Mouse (Mus musculus) c-Kit-negative CD71-positive TER-119-positive erythroid progenitor cells, embryonic 14.5 days (primary cell): ENCODE measurements around the gene Ninj1.

Source experiments
- DNase-seq: peaks from one replicate; pipeline ENCODE4 v3.0.0-alpha.2; 2013; ENCODE audit warnings: low read depth, low spot score

Ninj1 gene

DNA sequence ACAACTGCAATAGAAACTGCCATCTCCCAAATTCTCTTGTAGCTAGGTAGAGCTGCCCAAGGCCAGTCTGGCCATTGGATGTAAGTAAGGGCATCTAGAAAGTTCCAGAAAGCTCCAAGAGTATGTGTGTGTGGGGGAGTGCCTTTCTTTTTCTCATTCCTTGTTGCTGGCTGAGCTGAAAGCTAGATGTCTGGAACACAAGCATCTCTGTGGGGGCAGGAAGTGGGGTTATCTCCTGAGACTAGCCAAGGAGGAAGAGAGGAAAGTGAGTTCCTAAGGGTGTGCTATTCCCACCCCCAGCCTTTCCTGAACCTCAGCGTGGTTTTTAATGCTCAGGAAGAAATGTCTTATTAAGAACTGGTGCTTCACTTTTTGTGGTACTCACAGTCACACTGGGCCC, 15.6 kb upstream of the Ninj1 start:
- DNase-seq: no peak

DNA sequence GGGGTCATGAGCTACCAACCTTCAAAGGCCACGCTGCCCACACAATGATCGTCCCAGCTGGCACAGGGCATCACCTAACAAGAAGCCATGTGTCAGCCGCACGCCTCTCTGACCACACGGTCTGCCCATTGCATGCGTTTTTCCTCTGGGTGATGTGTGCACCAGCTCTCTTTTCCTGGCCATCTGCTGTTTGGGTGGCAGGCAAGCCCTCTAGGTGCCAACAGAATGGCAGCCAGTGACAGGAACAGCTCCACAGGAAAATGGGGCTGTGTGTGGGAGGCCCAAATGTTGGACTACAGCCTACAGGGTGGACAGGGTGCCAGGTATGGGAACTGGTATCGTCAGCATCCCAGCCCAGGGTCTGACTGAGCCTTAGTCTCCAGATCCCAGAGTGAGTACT, 14.9 kb upstream of the Ninj1 start:
- no peak for DNase-seq

DNA sequence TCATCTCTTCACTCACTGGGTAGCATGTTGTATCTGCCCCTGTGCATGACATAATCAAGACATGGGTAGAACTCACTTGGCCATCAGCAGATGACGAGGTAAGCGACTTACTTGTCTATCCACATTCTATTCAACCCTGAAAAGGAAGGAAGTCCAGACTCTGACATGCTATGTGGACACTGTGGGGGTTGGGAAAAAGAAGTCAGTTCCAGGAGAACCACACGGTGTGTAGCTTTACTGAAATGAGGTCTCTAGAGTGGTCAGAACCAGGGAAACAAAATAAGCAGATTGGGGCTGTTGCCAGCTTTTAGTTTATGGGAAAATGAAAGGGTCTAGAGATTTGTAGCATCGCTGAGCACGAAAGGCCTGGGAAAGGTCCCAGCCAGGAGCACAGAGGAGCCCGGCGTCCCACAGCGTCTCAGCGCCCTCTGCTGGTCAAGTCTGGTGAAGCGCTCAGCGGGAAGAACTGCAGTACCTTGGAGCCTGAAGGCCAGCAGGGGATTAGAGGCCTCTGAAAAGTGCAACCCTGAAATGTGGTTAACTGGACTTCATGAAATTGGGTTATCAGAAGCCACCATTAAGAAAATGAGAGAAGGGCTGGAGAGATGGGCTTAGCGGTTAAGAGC, 14.2 kb upstream of the Ninj1 start:
- DNase-seq: peak; percentile 12

DNA sequence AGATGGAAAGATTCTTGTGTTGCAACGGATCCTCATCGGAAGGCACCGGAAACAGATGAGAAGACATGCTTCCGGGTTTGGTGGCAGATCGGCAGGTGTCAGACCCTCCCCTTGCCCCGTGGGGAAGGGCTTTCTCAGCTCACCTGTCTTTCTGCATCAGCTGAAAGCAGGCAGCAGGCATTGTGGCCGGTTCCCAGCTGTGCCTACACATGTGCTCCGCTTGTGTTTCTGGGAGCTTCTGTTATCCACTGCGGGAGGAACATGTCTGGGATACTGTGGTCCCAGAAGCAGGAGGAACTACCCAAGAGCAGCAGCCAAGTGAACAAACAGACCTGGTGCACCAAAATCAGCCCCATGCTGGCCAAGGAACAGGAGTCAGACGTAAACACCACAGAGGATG, 11.8 kb upstream of the Ninj1 start:
- DNase-seq: no peak

DNA sequence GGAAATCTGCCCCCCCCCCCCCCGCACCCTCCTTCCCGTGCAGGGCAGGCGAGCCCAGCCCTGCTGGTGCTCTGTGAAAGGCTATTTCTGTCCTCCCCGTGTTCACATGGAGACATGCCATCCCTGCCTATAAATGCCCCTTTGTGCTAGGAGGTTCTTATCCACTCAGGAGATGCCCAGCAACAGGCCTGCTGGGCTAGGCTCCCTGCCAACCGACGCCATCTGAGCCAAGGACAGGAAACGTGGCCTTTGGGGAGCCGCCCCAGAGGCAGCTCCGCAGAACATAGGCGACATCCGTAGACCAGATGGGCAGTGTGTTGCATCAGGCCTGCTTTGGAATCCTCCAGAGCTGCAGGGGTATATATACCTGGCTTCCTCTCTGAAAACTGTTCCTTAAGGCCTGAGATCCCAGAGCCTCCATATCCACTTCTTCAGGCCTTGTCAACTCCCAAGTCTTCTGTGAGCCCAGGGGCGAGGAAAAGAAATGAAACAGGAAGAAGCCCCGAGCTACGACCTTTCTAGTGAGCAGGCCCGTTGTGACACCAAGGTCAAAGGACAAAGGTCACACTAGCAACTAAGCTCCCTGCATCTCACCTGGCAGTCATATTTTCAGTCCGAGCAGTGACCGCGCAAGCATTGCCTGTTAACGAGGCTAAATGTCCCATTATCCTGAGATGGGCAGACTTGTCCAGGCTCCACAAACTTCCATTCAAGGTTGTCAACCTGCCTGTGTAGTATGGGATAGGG, 8.3 kb upstream of the Ninj1 start:
- no peak for DNase-seq

DNA sequence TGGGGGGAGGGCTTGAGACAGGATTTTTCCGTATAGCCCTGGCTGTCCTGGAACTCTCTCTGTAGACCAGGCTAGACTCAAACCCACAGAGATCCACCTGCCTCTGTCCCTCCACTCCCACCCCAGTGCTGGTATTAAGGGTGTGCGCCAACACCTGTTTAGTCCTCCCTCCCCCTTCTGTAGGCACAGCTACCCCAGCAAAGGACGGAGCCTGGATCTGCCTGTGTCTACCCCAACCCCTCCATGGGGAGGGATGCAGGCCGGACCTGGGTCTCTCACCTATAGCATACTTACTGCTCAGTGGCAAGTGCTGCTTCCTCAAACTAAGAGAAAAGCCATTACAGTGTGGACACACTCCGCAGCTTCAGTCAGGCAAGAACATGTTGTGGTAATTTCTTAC, 7.0 kb upstream of the Ninj1 start:
- DNase-seq: no peak

DNA sequence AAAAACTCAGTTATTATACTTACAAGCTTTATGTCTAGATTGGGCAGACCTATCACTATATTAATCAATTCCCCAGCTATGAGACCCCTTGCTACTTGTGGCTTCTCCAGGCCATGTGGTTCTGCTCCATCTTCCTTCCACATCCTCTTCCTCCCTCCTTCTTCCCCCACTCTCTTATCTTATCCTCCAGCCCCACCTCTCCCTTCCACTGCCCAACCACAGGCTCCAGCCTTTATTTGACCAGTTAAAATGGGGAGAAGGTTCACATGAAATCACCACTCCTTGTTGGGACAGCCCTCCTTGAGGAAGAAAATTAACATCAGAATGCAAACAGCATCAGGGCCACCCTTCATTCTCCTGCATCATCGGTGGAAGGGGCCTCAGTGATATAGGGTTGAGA, 6.6 kb upstream of the Ninj1 start:
- DNase-seq: no peak

DNA sequence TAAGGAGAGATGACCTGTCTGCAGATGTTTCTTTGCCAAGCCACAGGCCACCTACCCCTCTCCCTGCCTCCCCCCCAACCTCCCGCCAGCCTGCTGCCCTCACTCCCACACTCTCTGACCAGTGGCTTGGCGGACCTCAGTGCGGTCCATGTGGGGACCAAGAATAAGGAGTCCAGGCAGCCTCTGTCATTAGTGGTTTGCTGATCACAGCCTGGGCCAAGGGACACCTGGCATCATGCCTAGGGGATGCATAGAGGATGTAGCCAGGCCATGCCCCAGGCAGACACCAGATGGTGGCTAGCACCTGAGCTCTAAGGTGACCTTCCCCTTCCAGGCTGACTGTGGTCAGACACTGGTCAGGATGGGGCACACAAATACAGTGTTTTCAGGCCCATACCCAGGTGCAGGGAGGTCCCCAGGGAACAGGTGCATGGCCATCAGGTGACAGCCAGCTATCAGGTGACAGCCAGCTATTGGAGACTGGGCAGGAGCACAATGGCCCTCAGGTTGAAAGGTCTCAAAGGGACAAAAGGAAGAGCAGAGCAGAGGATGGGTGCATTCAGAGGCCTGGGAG, 5.8 kb upstream of the Ninj1 start:
- no peak for DNase-seq

DNA sequence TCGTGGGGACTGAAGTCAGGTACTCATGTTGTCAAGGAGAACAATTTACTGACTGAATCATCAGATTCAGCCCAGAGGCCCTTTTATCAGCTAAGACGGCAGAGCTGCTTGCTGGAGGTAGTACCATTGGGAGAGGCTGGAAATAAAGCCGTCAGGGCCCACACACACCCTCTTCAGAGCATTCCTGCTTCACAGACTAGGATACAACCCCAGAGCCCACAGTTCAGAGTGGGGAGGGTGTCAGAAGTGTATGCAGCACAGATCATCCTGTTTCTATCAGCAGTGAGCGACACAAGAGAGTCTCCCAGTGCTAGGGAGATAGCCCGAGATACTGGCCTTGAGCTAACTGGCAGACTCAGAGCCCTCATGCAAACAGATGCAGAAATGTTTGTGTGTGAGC, 4.1 kb upstream of the Ninj1 start:
- DNase-seq: no peak

DNA sequence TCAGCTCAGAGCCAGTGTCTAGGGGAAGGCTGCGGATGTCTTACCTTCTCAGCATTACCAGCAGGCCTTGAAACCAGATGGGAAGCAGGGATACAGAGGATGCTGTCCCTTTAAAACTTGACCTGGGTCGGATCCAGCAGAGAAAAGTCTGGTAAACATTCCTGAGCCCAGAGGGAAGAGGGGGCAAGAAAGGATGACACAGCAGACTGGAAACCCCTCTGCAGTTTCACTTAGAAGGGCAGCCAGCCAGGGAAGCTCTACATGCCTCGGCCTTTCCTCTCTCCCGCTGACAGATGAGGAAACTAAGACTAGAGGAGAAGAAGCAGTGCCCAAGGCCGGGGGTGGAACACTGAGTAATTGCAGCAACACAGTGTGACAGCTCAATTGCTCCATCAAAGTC, 3.6 kb upstream of the Ninj1 start:
- DNase-seq: no peak

DNA sequence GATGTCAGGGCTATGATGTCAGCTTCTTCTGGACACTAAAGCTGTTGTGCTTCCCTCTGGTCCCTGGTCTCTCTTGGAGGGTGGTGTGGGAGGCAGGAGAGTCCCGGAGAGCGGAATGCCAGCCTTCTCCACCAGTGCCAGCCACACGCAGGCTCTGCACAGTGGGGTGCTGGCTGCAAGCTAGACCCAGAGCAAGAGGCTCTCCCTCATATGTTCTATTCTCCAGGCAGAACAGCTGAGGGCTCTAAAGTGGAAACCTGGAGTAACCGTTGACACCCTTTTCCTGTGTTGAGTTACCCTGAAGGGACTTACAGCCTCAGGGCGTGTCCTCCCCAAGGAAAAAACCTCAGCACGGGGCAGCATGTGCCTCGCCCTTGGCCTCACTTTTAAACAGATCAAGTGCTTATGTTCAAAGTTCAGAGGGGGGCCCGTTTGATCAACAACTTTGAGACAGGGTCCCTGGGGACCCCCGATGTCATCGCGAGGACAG, 442 bp upstream of the Ninj1 start:
- no peak for DNase-seq

DNA sequence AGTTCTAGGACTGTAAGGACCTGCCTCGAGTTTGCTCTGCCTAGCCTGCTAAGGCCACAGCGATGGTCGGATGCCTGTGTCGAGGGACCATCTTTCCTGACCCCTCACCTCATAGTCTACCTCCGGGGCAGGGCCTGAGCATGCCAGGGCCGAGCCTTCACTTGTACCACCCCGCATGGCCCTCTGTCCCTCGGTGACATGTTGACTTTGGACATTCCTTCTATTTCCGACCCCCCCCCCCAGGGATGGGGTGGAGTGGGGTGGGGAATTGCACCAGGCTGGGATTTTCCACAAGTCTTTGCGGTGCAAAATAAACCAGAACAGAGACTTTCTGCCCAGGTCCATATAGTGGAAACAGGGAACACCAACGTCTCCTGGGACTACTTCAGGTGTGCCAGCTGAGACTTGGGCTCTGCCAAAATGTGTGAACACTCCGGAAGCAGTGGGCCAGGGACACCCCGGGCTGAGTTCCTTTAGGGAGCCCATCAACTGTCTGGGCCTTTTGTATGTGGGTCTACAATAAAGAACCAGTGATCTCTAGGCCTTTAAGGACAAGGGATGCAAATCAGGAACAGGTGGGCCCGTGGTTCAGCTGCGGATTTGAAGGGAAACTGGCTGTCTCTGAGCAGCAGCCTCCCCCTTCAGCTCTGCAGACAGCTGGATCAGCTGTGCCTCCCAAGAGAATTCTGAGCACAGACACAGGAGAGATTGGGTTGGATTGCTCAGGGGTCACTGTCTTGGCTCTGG, 1.1 kb downstream of the Ninj1 start:
- DNase-seq: no peak

DNA sequence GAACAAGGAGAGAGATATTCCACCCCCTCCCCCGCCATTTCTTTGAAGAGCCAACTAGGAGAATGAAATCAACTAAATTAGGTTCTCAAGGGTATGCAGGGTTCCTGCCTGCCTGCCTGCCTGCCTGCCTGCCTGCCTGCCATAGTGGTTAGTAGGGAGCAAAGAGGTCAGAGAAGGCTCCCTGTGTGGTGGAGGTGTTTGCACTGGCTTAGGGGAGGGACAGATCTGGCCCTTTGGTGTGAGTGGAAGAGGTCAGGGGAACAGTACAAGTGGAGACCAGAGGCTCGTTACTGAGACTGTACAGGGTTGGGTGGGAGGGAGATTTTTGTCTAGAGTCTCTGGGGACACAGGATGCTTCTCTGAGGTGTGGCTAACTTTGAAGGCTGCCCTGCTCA, 1.7 kb downstream of the Ninj1 start:
- DNase-seq: no peak

DNA sequence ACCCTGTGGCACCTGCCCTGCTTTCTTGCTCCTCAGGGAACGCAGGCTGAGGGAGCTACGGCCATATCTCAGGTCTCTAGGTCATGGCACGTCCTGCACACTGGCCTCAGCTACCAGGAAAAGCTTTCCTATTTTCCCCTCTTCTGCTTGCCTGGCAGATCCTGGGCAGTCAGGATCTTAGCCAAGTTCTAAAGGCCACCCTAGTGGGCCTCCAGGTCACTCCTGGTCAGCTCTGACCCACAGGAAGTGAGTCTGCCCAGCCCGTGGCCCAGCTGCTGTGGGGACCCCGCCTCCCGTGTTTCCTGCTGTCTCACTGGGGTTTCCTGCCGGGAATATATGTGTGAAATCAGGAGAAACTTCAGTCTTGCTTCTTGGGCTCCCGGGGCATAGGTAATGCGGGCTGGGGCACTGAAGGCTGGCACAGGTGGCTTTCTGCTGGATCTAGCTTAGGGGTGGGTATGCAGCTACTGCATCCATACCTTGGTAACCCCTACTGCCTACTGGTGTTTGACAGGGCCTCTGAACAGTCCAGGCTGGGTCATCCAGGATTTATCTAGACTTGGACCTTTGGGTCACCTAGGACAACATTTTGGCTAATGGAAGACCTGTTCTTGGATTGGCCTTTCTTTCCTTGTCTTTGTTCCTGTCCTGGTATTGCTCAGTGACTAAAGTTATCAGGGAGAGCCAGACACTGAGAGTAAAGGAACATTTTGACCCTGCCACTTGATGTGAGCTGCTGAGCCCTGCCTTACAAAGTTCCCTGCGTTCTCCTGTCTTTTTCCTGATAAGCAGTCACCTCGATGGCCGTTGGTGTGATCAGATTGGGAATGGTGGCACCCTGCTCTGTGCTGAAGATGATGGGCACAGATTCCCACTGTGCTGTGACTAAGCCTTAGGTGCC, 2.9 kb downstream of the Ninj1 start:
- DNase-seq: no peak

DNA sequence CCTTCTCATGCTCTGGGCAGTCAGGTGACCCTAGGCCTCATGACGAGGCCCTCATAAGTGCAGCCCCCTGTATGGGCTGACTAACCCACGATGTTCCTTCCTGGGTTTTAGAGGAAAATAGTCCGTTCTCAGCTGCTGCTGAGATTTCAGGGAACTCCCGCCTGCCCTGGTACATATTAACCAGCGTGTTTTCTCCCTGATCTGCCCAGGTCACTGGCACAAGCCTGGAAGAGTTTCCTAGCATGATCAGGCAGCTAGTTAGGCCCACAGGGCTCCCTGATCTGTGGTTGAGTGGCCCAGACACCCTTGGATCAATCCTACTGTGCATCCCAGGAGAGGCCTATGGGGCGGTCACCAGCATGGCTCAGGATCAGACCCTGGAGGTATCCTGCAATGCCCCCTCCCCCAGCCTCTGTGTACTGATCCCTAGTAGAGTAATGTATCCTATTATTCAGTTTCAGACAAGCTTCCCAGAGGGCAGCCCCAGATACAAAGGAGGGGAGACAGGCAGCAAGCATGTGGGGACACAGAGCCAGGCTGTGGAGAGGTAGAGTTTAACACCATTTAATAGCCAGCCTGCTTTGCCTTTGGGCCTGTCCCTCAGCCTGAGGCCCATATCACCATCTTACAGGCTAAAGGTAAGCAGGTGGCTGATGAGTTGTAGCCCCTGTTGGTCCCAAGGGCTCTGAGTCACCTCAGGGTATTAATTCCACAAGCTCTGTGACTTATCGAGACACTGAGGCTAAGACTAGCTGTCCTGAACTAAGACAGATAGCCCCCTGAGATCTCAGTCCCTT, 3.8 kb downstream of the Ninj1 start:
- no peak for DNase-seq

DNA sequence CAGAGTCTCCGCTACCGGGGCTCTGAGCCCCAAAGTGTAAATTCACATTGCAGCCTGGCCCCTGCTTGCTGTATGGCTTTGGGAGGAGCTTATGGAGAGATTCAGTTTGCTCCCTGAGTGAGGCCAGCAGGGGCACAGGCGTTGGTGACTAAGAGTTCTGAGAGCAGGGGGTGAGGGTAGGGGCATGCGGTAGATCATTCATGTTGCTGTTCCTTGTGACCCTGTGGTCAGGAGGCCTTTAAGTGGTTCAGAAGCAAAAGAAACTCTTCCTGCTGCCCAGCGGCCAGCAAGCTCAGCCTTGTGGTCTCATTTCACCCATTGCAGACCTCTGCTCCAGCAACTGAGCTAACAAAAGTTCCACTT, 4.4 kb downstream of the Ninj1 start:
- DNase-seq: no peak

DNA sequence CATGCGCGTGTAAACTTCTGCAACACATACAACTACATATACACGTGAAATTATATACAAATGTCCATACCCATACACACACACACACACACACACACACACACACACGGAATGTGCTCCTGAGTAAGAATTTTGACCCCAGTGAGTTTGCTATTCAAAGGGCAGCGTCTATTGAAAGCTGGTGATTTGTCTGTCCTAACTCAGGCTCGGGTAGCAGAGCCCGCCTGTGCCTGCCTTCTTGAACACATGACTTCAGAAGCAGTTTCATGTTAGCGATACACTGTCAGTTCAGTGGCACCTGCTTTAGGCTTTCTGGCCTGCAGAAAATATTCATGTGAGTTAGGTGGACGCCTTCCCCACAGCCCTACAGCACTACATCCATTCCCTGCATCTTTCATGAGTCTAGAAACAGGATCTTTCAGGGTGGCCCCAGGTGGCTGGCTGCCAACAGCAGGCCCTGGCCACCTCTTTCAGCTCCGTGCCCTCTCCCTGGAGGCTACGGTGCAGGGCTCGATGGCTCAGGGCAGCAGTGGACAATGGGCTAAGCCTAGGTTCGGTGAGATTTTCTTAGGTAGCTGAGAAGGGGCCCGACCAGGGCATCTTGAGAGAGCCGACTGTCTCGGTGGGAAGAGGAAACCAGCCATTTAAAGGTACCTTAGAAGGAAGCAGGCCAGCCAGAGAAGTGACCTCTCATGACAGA, 5.0 kb downstream of the Ninj1 start:
- no peak for DNase-seq

DNA sequence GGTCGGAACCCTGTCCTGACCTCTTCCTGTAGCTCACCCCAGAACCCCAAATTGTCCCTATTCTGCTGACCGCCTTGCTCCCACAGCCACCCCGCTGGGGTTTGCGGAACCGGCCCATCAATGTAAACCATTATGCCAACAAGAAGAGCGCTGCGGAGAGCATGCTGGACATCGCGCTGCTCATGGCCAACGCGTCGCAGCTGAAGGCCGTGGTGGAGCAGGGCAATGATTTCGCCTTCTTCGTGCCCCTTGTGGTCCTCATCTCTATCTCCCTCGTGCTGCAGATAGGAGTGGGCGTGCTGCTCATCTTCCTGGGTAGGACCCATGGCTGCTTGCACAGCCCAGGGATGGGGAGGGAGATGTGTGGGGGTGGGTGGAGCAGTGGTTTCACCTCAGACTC, 6.4 kb downstream of the Ninj1 start:
- no peak for DNase-seq

DNA sequence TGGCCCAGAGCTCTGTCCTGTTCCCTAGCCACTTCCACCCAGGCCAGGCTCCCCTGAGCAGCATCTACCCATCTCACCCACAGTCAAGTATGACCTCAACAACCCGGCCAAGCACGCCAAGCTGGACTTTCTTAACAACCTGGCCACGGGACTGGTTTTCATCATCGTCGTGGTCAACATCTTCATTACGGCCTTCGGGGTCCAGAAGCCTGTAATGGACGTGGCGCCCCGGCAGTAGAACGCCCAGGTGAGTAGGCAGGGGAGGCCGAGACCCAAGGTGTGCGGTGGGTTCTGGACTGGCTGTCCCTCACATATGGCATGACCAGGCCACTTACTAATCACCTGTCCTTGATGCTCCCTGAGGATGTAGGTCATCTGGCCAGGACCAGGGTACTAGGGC, 7.5 kb downstream of the Ninj1 start:
- DNase-seq: no peak

DNA sequence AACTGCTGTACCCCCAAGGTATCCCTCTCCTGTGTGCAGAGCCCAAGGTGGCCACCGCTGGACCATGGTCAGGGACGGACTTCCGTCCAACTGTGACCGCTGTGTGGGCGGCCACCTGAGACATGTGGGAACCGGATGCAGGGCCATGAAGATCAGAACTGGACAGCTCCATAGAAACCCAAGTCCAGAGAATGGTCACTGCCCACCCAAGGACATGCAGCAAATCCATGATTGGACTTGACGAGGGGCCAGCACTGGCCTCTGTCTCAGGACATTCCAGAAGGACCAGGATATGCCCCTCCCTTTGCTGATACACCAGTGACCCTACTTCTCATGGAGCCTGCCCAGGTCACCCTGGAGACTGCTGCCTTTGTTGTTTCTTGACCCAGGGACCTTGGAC, 8.4 kb downstream of the Ninj1 start:
- DNase-seq: no peak
